Mouse (Mus musculus) layer of hippocampus, adult 8-10 months (tissue): ENCODE measurements around the gene Emp3. TPM values are rescaled to one million over a fixed set of nuclear protein-coding genes. Genes with fewer than 3 reads are reported as not detected.
"Not testable (repeated sequence)": the region's sequence is repeated elsewhere in the genome, so short reads cannot be mapped to it uniquely, and the experiment has no call there.

Source experiments
- DNase-seq, 2 experiments: peaks; one replicate each; pipeline ENCODE4 v3.0.0; 2022; ENCODE audit warnings: low spot score in 2 of 2
- total RNA-seq, 4 experiments: library from RNA; stranded (reverse); gene quantifications; 2 replicates each; pipeline ENCODE4 v1.2.4; 2022

Emp3 gene
- total RNA-seq, 4 experiments from 2014 or later, result 2.6 to 6.3 (median 6.2) TPM

GRCm38 (mm10) chr7:45916056-45917003 is 4.9 kb downstream of the Emp3 start:
- DNase-seq, result peak; percentile 74 to 82

GRCm38 (mm10) chr7:45915011-45915410 is 6.2 kb downstream of the Emp3 start:
- DNase-seq, result no peak

GRCm38 (mm10) chr7:45914067-45914466 is 7.1 kb downstream of the Emp3 start:
- DNase-seq, result no peak

GRCm38 (mm10) chr7:45909145-45909544 is 12.1 kb downstream of the Emp3 start:
- DNase-seq, result no peak

GRCm38 (mm10) chr7:45908384-45908783 is 12.8 kb downstream of the Emp3 start:
- DNase-seq, result no peak

- DNase-seq, result no peak
These were observed 14.6 kb downstream of the Emp3 start for GRCm38 (mm10) chr7:45906622-45907021.

GRCm38 (mm10) chr7:45902481-45903002 is 18.7 kb downstream of the Emp3 start:
- DNase-seq, result no peak

GRCm38 (mm10) chr7:45901562-45901961 is 19.6 kb downstream of the Emp3 start:
- no peak for DNase-seq

- DNase-seq, result not testable (repeated sequence)
These were observed 23.1 kb downstream of the Emp3 start for GRCm38 (mm10) chr7:45898125-45898524.

GRCm38 (mm10) chr7:45897258-45897757 is 23.9 kb downstream of the Emp3 start:
- peak; percentile 56 to 65 for DNase-seq

GRCm38 (mm10) chr7:45896517-45897257 is 24.5 kb downstream of the Emp3 start, which contains the start of the genes Syngr4 and Tmem143:
Syngr4 (minus strand) TSS chr7:45896714.
Tmem143 (plus strand) TSS chr7:45896941.
- peak; percentile 97 for DNase-seq

GRCm38 (mm10) chr7:45895931-45896516 is 25.2 kb downstream of the Emp3 start:
- DNase-seq, result no peak

- no peak for DNase-seq
These were observed 28.6 kb downstream of the Emp3 start for GRCm38 (mm10) chr7:45892651-45893050.

- no peak for DNase-seq
These were observed 34.0 kb downstream of the Emp3 start for GRCm38 (mm10) chr7:45887246-45887645.

GRCm38 (mm10) chr7:45881011-45881410 is 40.2 kb downstream of the Emp3 start:
- DNase-seq, result no peak

GRCm38 (mm10) chr7:45880531-45880930 is 40.7 kb downstream of the Emp3 start:
- DNase-seq, result no peak

- not testable (repeated sequence) for DNase-seq
These were observed 42.9 kb downstream of the Emp3 start, which contains the start of gene Grin2d for GRCm38 (mm10) chr7:45878278-45878677. Grin2d (minus strand) TSS chr7:45878378.

GRCm38 (mm10) chr7:45876895-45877294 is 44.3 kb downstream of the Emp3 start:
- DNase-seq, result no peak

GRCm38 (mm10) chr7:45873061-45873947 is 47.9 kb downstream of the Emp3 start:
- DNase-seq, result no peak

- peak; percentile 80 to 91 for DNase-seq
These were observed 48.6 kb downstream of the Emp3 start, which contains the start of gene Kdelr1 for GRCm38 (mm10) chr7:45872624-45873023. Kdelr1 (plus strand) TSS chr7:45872772.
